8 mouse cellular contexts compared by ENCODE assay signal in the genomic region with DNA sequence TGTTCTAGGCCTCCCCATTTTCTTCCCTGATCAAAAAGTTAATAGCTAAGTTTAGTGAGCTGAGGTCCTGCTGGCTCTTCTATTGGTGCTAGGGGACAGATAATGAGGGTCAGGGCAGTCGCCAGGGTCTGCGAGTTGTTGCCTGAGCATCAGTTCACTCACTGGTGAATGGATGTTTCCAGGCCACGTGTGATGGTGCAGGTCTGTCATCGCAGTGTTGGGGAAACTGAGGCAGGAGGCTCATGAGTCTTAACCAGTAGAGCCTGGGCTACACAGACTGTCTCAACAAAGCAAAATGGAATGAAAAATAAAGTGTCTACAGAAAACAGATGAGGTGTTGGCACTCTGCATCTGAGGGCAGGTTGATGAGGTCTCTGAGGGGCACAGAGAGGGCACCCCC. TPM values are rescaled to one million over a fixed set of nuclear protein-coding genes. Genes with fewer than 3 reads are reported as not detected.
A peak's percentile ranks its signal among the peaks of the same experiment; 100 is the strongest.
DNase-seq lines count a peak whose midpoint lies in the region; ATAC-seq and TF ChIP-seq lines count a peak whose summit lies in the region.

No protein-coding gene starts in this region.

- H3K9ac ChIP-seq in kidney, embryonic 16.5 days (replicated peaks; ENCODE audit: low read length): 0 out of 2 replicates have a peak overlapping the region, but pooled peaks have one; percentile 8
- no peak overlapping the region for H3K9ac ChIP-seq in hindbrain, embryonic 15.5 days
- 0 out of 2 replicates have a peak overlapping the region, but pooled peaks have one; percentile 17 for H3K9ac ChIP-seq in midbrain, embryonic 16.5 days (ENCODE audit: low read depth, low read length)

- peaks cover 60% of the 10 kb centered on the region for H3K4me1 ChIP-seq in kidney, embryonic 16.5 days (ENCODE audit: insufficient read depth, low read length)
- peaks cover 69% of the 10 kb centered on the region for H3K4me1 ChIP-seq in embryonic facial prominence, embryonic 10.5 days
- H3K4me1 ChIP-seq in hindbrain, embryonic 15.5 days (replicated peaks): peaks cover 62% of the 10 kb centered on the region
- H3K4me1 ChIP-seq in midbrain, embryonic 16.5 days (ENCODE audit: control insufficient read depth, insufficient read depth, low read length): peaks cover 22% of the 10 kb centered on the region
- no peaks in the 10 kb centered on the region for H3K4me1 ChIP-seq in cerebellum, adult 2 months (ENCODE audit: control insufficient read depth, insufficient read depth, low read length)

- TF ChIP-seq CTCF in cerebellum, adult 2 months (IDR thresholded peaks at IDR 0.05; ENCODE audit: borderline replicate concordance, insufficient read depth, low read depth, low read length): no peak

- peak overlapping the region; percentile 99 for H3K27ac ChIP-seq in kidney, embryonic 16.5 days (ENCODE audit: low read length)
- peak overlapping the region; percentile 95 for H3K27ac ChIP-seq in embryonic facial prominence, embryonic 10.5 days (replicated peaks)
- peak overlapping the region; percentile 78 for H3K27ac ChIP-seq in hindbrain, embryonic 15.5 days (replicated peaks)
- peak overlapping the region; percentile 78; the same call in 1 of the 2 replicates for H3K27ac ChIP-seq in midbrain, embryonic 16.5 days (ENCODE audit: low read length)
- no peak overlapping the region for H3K27ac ChIP-seq in cerebellum, adult 2 months (ENCODE audit: insufficient read depth, low read length)

- TF ChIP-seq POLR2A in cerebellum, adult 2 months (IDR thresholded peaks at IDR 0.05; ENCODE audit: borderline replicate concordance, insufficient read depth, low read length): no peak

- H3K9me3 ChIP-seq in kidney, embryonic 16.5 days (ENCODE audit: low read length): no peaks in the 10 kb centered on the region
- no peaks in the 10 kb centered on the region for H3K9me3 ChIP-seq in embryonic facial prominence, embryonic 10.5 days
- no peaks in the 10 kb centered on the region for H3K9me3 ChIP-seq in hindbrain, embryonic 15.5 days
- no peaks in the 10 kb centered on the region for H3K9me3 ChIP-seq in midbrain, embryonic 16.5 days (replicated peaks; ENCODE audit: control insufficient read depth, low read length, poor library complexity, severe bottlenecking)

- ATAC-seq in kidney, embryonic 16.5 days (ENCODE audit: low FRiP score, low TSS enrichment): no peak
- no peak for ATAC-seq in hindbrain, embryonic 15.5 days (ENCODE audit: low FRiP score, low read depth)
- ATAC-seq in midbrain, embryonic 16.5 days: no peak

- no peaks in the 10 kb centered on the region for H3K36me3 ChIP-seq in kidney, embryonic 16.5 days (ENCODE audit: insufficient read depth, low read length)
- 0 out of 2 replicates have a peak, but pooled peaks cover 4% of the 10 kb centered on the region for H3K36me3 ChIP-seq in embryonic facial prominence, embryonic 10.5 days (replicated peaks)
- H3K36me3 ChIP-seq in hindbrain, embryonic 15.5 days: no peaks in the 10 kb centered on the region
- no peaks in the 10 kb centered on the region for H3K36me3 ChIP-seq in midbrain, embryonic 16.5 days (ENCODE audit: control insufficient read depth, insufficient read depth, low read length)

- DNase-seq in kidney, adult 9 months: no peak
- no peak for DNase-seq in embryonic facial prominence, embryonic 10.5 days (ENCODE audit: low spot score)
- no peak for DNase-seq in cerebellum, adult 2 months
- DNase-seq in natural killer cell, adult 2 months (ENCODE audit: low spot score in 2 of 2): no peak
- DNase-seq in gastrocnemius, postnatal 25 days: no peak

- no peak overlapping the region; the same call in 1 of the 2 replicates for H3K4me3 ChIP-seq in kidney, embryonic 16.5 days (ENCODE audit: low read length)
- peak overlapping the region; percentile 70 for H3K4me3 ChIP-seq in embryonic facial prominence, embryonic 10.5 days
- H3K4me3 ChIP-seq in hindbrain, embryonic 15.5 days: no peak overlapping the region
- H3K4me3 ChIP-seq in midbrain, embryonic 16.5 days (ENCODE audit: low read depth, low read length): no peak overlapping the region
- no peak overlapping the region for H3K4me3 ChIP-seq in cerebellum, adult 2 months (replicated peaks; ENCODE audit: insufficient read depth, low read depth, low read length)

- peak overlapping the region; percentile 64; the same call in 1 of the 2 replicates for H3K4me2 ChIP-seq in kidney, embryonic 16.5 days (replicated peaks; ENCODE audit: low read depth, low read length)
- peak overlapping the region; percentile 73 for H3K4me2 ChIP-seq in hindbrain, embryonic 15.5 days
- no peak overlapping the region for H3K4me2 ChIP-seq in midbrain, embryonic 16.5 days (ENCODE audit: low read length)

- H3K27me3 ChIP-seq in kidney, embryonic 16.5 days (ENCODE audit: insufficient read depth, low read length): no peaks in the 10 kb centered on the region
- H3K27me3 ChIP-seq in embryonic facial prominence, embryonic 10.5 days (replicated peaks; ENCODE audit: low read depth, poor library complexity, severe bottlenecking): peaks cover 18% of the 10 kb centered on the region
- H3K27me3 ChIP-seq in hindbrain, embryonic 15.5 days: 0 out of 2 replicates have a peak, but pooled peaks cover 3% of the 10 kb centered on the region
- peaks cover 11% of the 10 kb centered on the region; the same call in 1 of the 2 replicates for H3K27me3 ChIP-seq in midbrain, embryonic 16.5 days (ENCODE audit: control insufficient read depth, insufficient read depth, low read depth, low read length)
- no peaks in the 10 kb centered on the region for H3K27me3 ChIP-seq in cerebellum, adult 2 months (ENCODE audit: control insufficient read depth, insufficient read depth, low read length)

- WGBS in kidney, embryonic 16.5 days: 20% methylated on average over 4 of the region's 4 CpGs
- 18% methylated on average over 4 of the region's 4 CpGs for WGBS in embryonic facial prominence, embryonic 10.5 days
- 20% methylated on average over 4 of the region's 4 CpGs for WGBS in hindbrain, embryonic 15.5 days
- WGBS in midbrain, embryonic 16.5 days: 25% methylated on average over 4 of the region's 4 CpGs
- 54% methylated on average over 4 of the region's 4 CpGs for WGBS in cerebellum, adult 2 months

RNA-seq across cellular contexts. Expression of a gene that starts 13.9 kb away (rescaled TPM):
- 2.6 and 3.1 TPM in 2 replicates for polyA plus RNA-seq in kidney, embryonic 16.5 days (2015; fragmentation: Nextera tagmentation; extraction: Ambion mirVana)
- polyA plus RNA-seq in embryonic facial prominence, embryonic 10.5 days (2016; fragmentation: Nextera tagmentation; extraction: Ambion mirVana): 2.4 and 3.5 TPM in 2 replicates
- 8.0 and 8.7 TPM in 2 replicates for polyA plus RNA-seq in hindbrain, embryonic 15.5 days (2015; fragmentation: Nextera tagmentation; extraction: Ambion mirVana)
- polyA plus RNA-seq in midbrain, embryonic 16.5 days (2015; fragmentation: Nextera tagmentation; extraction: Ambion mirVana): 6.6 and 7.1 TPM in 2 replicates
- polyA plus RNA-seq in cerebellum, adult 2 months (2012; rRNA removed): 2.3 and 2.8 TPM in 2 replicates
- total RNA-seq in gastrocnemius, postnatal 25 days (2021): not detected

RNA-seq across cellular contexts. Expression of a gene that starts 38.0 kb away (rescaled TPM):
- polyA plus RNA-seq in kidney, embryonic 16.5 days (2015; fragmentation: Nextera tagmentation; extraction: Ambion mirVana): 18.3 and 18.5 TPM in 2 replicates
- 37.2 and 41.7 TPM in 2 replicates for polyA plus RNA-seq in embryonic facial prominence, embryonic 10.5 days (2016; fragmentation: Nextera tagmentation; extraction: Ambion mirVana)
- polyA plus RNA-seq in hindbrain, embryonic 15.5 days (2015; fragmentation: Nextera tagmentation; extraction: Ambion mirVana): 23.3 and 24.9 TPM in 2 replicates
- polyA plus RNA-seq in midbrain, embryonic 16.5 days (2015; fragmentation: Nextera tagmentation; extraction: Ambion mirVana): 22.4 and 26.4 TPM in 2 replicates
- polyA plus RNA-seq in cerebellum, adult 2 months (2012; rRNA removed): 14.0 TPM in 2 replicates
- total RNA-seq in gastrocnemius, postnatal 25 days (2021): 1 to 10 TPM; 6.2 to 6.3 TPM

RNA-seq across cellular contexts. Expression of a gene that starts 50.6 kb away (rescaled TPM):
- polyA plus RNA-seq in kidney, embryonic 16.5 days (2015; fragmentation: Nextera tagmentation; extraction: Ambion mirVana): 321 and 330 TPM in 2 replicates
- 409 and 427 TPM in 2 replicates for polyA plus RNA-seq in embryonic facial prominence, embryonic 10.5 days (2016; fragmentation: Nextera tagmentation; extraction: Ambion mirVana)
- polyA plus RNA-seq in hindbrain, embryonic 15.5 days (2015; fragmentation: Nextera tagmentation; extraction: Ambion mirVana): 245 and 260 TPM in 2 replicates
- 229 and 244 TPM in 2 replicates for polyA plus RNA-seq in midbrain, embryonic 16.5 days (2015; fragmentation: Nextera tagmentation; extraction: Ambion mirVana)
- polyA plus RNA-seq in cerebellum, adult 2 months (2012; rRNA removed): 210 and 226 TPM in 2 replicates
- 100 to 1,000 TPM; 174 to 185 TPM for total RNA-seq in gastrocnemius, postnatal 25 days (2021)

RNA-seq across cellular contexts. Expression of a gene that starts 51.0 kb away (rescaled TPM):
- polyA plus RNA-seq in kidney, embryonic 16.5 days (2015; fragmentation: Nextera tagmentation; extraction: Ambion mirVana): 1.7 and 1.9 TPM in 2 replicates
- polyA plus RNA-seq in embryonic facial prominence, embryonic 10.5 days (2016; fragmentation: Nextera tagmentation; extraction: Ambion mirVana): 1.5 and 1.8 TPM in 2 replicates
- polyA plus RNA-seq in hindbrain, embryonic 15.5 days (2015; fragmentation: Nextera tagmentation; extraction: Ambion mirVana): 2.3 and 2.8 TPM in 2 replicates
- polyA plus RNA-seq in midbrain, embryonic 16.5 days (2015; fragmentation: Nextera tagmentation; extraction: Ambion mirVana): 2.1 and 2.5 TPM in 2 replicates
- polyA plus RNA-seq in cerebellum, adult 2 months (2012; rRNA removed): 2.7 and 3.2 TPM in 2 replicates
- total RNA-seq in gastrocnemius, postnatal 25 days (2021): not detected

RNA-seq across cellular contexts. Expression of a gene that starts 51.1 kb away (rescaled TPM):
- 29.0 and 31.1 TPM in 2 replicates for polyA plus RNA-seq in kidney, embryonic 16.5 days (2015; fragmentation: Nextera tagmentation; extraction: Ambion mirVana)
- polyA plus RNA-seq in embryonic facial prominence, embryonic 10.5 days (2016; fragmentation: Nextera tagmentation; extraction: Ambion mirVana): 20.4 and 21.0 TPM in 2 replicates
- 41.5 and 47.1 TPM in 2 replicates for polyA plus RNA-seq in hindbrain, embryonic 15.5 days (2015; fragmentation: Nextera tagmentation; extraction: Ambion mirVana)
- 55.7 and 64.8 TPM in 2 replicates for polyA plus RNA-seq in midbrain, embryonic 16.5 days (2015; fragmentation: Nextera tagmentation; extraction: Ambion mirVana)
- polyA plus RNA-seq in cerebellum, adult 2 months (2012; rRNA removed): 40.4 and 45.1 TPM in 2 replicates
- total RNA-seq in gastrocnemius, postnatal 25 days (2021): 10 to 100 TPM; 13.7 to 13.8 TPM
